Mouse (Mus musculus): ENCODE measurements around the gene Ptch2. TPM values are rescaled to one million over a fixed set of nuclear protein-coding genes. Genes with fewer than 3 reads are reported as not detected.

Ptch2 gene
- polyA plus RNA-seq, 1 experiment from 2014 or later: 6.0 TPM

DNA sequence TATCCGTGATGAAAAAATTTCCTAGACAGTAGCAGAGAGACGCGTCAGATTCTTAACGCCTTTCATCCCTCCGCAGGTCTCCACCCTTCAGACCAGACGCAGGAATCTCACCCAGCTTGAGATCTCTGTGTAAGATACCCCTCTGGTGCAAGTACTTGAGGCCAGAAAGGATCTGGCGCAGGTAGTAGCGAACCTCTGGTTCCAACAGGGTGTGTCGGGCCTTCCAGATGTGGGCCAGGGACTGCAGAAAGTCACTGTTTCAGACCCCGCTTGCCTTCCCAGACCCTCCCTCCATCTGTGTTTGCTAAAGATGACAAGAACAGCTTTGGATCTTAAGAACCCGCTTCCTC, 36.9 kb downstream of the Ptch2 start:
- H3K4me3 ChIP-seq: peak overlapping the region; percentile 89
- peaks cover 8% of the 10 kb centered on the region; the same call in 1 of the 2 replicates for H3K27me3 ChIP-seq (replicated peaks)
- no peak for ATAC-seq (ENCODE audit: low FRiP score, low read depth)
- 7% methylated on average over 11 of the region's 11 CpGs for WGBS
- peak overlapping the region; percentile 80 for H3K4me2 ChIP-seq (replicated peaks)
- H3K36me3 ChIP-seq: peaks cover 25% of the 10 kb centered on the region; the same call in 1 of the 2 replicates
- H3K9ac ChIP-seq: peak overlapping the region; percentile 89
- H3K9me3 ChIP-seq: no peaks in the 10 kb centered on the region
- H3K4me1 ChIP-seq: peaks cover 28% of the 10 kb centered on the region
- no peak overlapping the region for H3K27ac ChIP-seq

DNA sequence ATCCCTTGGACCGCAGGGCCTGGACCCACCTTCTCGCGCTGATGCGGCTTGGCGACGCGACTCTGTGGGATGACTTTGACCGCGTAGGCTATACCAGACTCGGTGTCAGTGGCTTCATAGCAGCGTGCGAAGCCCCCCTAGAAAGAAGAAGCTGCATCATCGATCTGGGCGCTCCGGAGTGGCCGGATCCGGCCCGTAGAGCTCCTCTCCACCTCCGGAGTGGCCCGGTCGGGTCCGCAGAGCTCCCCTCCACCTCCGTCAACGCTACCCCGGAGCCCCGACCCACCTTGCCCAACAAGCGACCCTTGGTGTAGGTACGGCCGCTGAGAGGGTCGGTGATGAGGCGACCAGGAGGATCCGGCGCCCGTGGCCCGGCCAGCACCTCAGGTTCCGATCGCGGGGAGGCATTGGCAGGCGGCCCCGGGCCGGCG, 37.5 kb downstream of the Ptch2 start:
- peak overlapping the region; percentile 89 for H3K9ac ChIP-seq
- peak overlapping the region; percentile 89 for H3K4me3 ChIP-seq
- peaks cover 8% of the 10 kb centered on the region; the same call in 1 of the 2 replicates for H3K27me3 ChIP-seq (replicated peaks)
- H3K4me1 ChIP-seq: peaks cover 28% of the 10 kb centered on the region
- peaks cover 20% of the 10 kb centered on the region; the same call in 1 of the 2 replicates for H3K36me3 ChIP-seq
- H3K4me2 ChIP-seq (replicated peaks): peak overlapping the region; percentile 80
- ATAC-seq (ENCODE audit: low FRiP score, low read depth): peak; percentile 46
- H3K27ac ChIP-seq: peak overlapping the region; percentile 57
- WGBS: under 1% methylated on average over 42 of the region's 42 CpGs
- H3K9me3 ChIP-seq: no peaks in the 10 kb centered on the region

GRCm38 (mm10) chr4:117133817-117134600, 38.1 kb downstream of the Ptch2 start, which contains the start of gene Plk3:
Gene Plk3 (minus strand): TSS chr4:117133963.
- peaks cover 28% of the 10 kb centered on the region for H3K4me1 ChIP-seq
- 2% methylated on average over 48 of the region's 48 CpGs for whole genome bisulfite sequencing
- ATAC-seq (ENCODE audit: low FRiP score, low read depth): peak; percentile 80
- H3K9ac ChIP-seq: peak within 1 kb of the TSS; percentile 89
- H3K4me3 ChIP-seq: peak within 1 kb of the TSS; percentile 89
- H3K27ac ChIP-seq: peak within 1 kb of the TSS; percentile 57
- no peaks in the 10 kb centered on the region for H3K9me3 ChIP-seq
- H3K4me2 ChIP-seq (replicated peaks): peak within 1 kb of the TSS; percentile 80
- peaks cover 13% of the 10 kb centered on the region; the same call in 1 of the 2 replicates for H3K36me3 ChIP-seq
- H3K27me3 ChIP-seq (replicated peaks): peaks cover 8% of the 10 kb centered on the region; the same call in 1 of the 2 replicates

- no peak overlapping the region for H3K27ac ChIP-seq
- peaks cover 28% of the 10 kb centered on the region for H3K4me1 ChIP-seq
- H3K9me3 ChIP-seq: no peaks in the 10 kb centered on the region
- peak overlapping the region; percentile 80 for H3K4me2 ChIP-seq (replicated peaks)
- peaks cover 11% of the 10 kb centered on the region; the same call in 1 of the 2 replicates for H3K36me3 ChIP-seq
- H3K27me3 ChIP-seq (replicated peaks): peaks cover 8% of the 10 kb centered on the region; the same call in 1 of the 2 replicates
- 41% methylated on average over 2 of the region's 2 CpGs for WGBS
- H3K4me3 ChIP-seq: no peak overlapping the region
- no peak overlapping the region for H3K9ac ChIP-seq
- ATAC-seq (ENCODE audit: low FRiP score, low read depth): no peak
Measured at GRCm38 (mm10) chr4:117134601-117134995, 38.7 kb downstream of the Ptch2 start.

DNA sequence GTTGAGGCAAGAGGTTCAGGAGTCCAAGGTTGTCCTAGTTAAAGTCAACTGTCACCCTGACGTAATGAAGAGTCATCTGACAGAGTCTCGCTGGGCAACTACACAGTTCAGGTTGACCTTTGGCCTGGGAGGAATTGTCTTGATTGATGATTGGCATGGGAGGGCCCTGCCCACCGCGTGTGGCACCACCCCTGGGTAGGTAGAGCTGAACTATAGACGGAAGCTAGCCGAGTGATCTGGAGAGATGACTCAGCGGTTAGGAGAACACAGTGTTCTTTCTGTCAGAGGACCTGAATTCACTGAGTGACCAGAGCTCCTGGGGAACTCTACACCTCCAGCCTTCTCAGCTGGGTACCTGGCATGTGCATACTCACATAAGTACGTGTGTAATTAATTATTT, 40.2 kb downstream of the Ptch2 start:
- Histone ChIP-seq H3K4me3 (no peak overlapping the region), H3K27me3 (replicated peaks) (0 out of 2 replicates have a peak, but pooled peaks cover 8% of the 10 kb centered on the region), H3K9ac (no peak overlapping the region), H3K4me1 (peaks cover 18% of the 10 kb centered on the region), H3K27ac (no peak overlapping the region), H3K9me3 (no peaks in the 10 kb centered on the region), H3K36me3 (no peaks in the 10 kb centered on the region), H3K4me2 (replicated peaks) (no peak overlapping the region)
- 24% methylated on average over 8 of the region's 8 CpGs for WGBS
- ATAC-seq (ENCODE audit: low FRiP score, low read depth): no peak

DNA sequence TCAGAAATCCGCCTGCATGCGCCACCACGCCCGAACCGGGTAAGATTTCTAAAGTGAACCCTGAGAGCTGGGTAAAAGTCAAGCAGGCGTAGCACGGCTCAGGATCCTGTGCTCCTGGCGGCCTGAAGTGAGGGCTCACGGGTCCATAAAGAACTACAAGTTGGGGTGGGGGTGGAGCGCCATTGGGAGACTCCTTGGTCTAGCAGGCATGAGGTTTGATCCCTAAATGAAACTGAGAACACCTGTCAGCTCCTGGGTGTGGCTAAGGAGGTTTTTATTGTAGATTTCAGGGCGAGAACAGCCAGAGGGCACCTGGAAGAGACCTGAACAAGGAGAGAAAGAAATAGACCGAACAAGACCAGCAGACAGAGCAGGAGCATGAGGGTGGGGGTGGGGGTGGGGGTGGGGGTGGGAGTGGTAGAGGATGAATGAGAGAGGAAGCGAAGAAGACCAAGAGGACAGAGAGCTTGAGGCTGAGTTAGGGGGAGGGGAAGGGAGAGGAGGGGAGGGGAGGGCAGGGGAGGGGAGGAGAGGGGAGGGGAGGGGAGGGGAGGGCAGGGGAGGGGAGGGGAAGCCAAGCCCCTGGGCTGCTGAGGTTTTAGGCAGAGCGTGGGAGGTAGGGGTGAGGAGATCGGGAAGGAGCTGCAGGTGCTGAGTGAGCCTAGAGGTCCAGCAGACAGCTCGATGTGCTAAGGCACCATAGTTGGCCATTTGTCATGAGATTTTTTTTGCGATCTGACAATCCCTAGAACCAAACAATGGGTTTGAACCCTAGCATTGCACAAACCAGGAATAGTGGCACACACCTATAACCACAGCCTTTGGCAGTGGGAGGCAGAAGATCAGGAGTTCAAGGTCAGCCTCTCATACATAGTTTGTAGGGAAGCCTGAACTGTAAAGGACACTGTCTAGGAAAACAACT, 42.7 kb downstream of the Ptch2 start:
- no peak overlapping the region for H3K27ac ChIP-seq
- WGBS: 72% methylated on average over 17 of the region's 17 CpGs

DNA sequence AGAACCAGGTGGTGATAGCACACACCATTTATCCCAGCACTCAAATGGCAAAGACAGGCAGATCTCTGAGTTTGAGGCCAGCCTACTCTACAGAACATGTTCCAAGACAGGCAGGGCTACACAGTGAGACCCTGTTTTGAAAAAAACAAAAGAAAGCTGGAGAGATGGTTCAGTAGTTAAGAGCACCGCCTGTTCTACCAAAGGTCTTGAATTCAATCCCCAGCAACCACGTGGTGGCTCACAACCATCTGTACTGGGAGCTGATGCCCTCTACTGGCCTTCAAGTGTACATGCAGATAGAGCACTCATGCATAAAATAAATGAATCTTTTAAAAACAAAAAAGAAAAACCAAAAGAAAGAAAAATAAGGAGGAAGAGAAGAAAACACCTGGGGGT, 43.3 kb downstream of the Ptch2 start:
- Histone ChIP-seq H3K27ac (no peak overlapping the region), H3K4me1 (0 out of 2 replicates have a peak, but pooled peaks cover 1% of the 10 kb centered on the region), H3K9me3 (no peaks in the 10 kb centered on the region), H3K36me3 (no peaks in the 10 kb centered on the region), H3K4me2 (replicated peaks) (no peak overlapping the region), H3K4me3 (no peak overlapping the region), H3K9ac (no peak overlapping the region), H3K27me3 (replicated peaks) (no peaks in the 10 kb centered on the region)
- no peak for ATAC-seq (ENCODE audit: low FRiP score, low read depth)
- 5% methylated on average over 2 of the region's 2 CpGs for WGBS

More for the DNA sequence above, 42.7 kb downstream of the Ptch2 start:
- Histone ChIP-seq H3K4me2 (replicated peaks) (no peak overlapping the region), H3K9ac (no peak overlapping the region), H3K4me1 (0 out of 2 replicates have a peak, but pooled peaks cover 2% of the 10 kb centered on the region), H3K27me3 (replicated peaks) (no peaks in the 10 kb centered on the region), H3K4me3 (no peak overlapping the region), H3K9me3 (no peaks in the 10 kb centered on the region), H3K36me3 (no peaks in the 10 kb centered on the region)
- no peak for ATAC-seq (ENCODE audit: low FRiP score, low read depth)

DNA sequence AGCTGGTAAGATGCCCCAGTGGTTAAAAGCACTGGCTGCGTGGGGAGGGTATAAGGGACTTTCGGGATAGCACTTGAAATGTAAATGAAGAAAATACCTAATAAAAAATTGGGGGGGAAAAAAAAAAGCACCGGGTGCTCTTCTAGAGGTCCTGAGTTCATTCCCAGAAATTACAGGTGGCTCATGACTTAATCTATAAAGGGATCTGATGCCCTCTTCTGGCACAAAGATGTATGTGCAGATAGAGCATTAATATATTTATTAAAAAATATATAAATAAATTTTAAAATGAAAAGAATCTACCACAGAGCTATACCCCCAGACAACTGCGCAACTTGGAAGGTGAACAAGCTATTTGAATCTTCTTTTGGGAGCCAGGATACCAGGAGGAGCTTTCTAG, 44.7 kb downstream of the Ptch2 start:
- H3K9ac ChIP-seq: no peak overlapping the region
- no peak overlapping the region for H3K4me2 ChIP-seq (replicated peaks)
- H3K4me1 ChIP-seq: no peaks in the 10 kb centered on the region
- no peaks in the 10 kb centered on the region for H3K9me3 ChIP-seq
- H3K27me3 ChIP-seq (replicated peaks): no peaks in the 10 kb centered on the region
- WGBS: 43% methylated on average over 4 of the region's 4 CpGs
- H3K4me3 ChIP-seq: no peak overlapping the region
- ATAC-seq (ENCODE audit: low FRiP score, low read depth): no peak
- H3K27ac ChIP-seq: no peak overlapping the region
- no peaks in the 10 kb centered on the region for H3K36me3 ChIP-seq

- Histone ChIP-seq H3K27ac (no peak overlapping the region), H3K4me2 (replicated peaks) (no peak overlapping the region), H3K36me3 (no peaks in the 10 kb centered on the region), H3K27me3 (replicated peaks) (no peaks in the 10 kb centered on the region), H3K9ac (no peak overlapping the region), H3K4me3 (no peak overlapping the region), H3K9me3 (no peaks in the 10 kb centered on the region), H3K4me1 (no peaks in the 10 kb centered on the region)
- 62% methylated on average over 7 of the region's 7 CpGs for WGBS
- no peak for ATAC-seq (ENCODE audit: low FRiP score, low read depth)
Measured at GRCm38 (mm10) chr4:117143023-117143422, 47.1 kb downstream of the Ptch2 start.

- H3K4me1 ChIP-seq: no peaks in the 10 kb centered on the region
- no peaks in the 10 kb centered on the region for H3K9me3 ChIP-seq
- H3K4me2 ChIP-seq (replicated peaks): no peak overlapping the region
- no peak for ATAC-seq (ENCODE audit: low FRiP score, low read depth)
- no peak overlapping the region for H3K4me3 ChIP-seq
- peaks cover 16% of the 10 kb centered on the region for H3K36me3 ChIP-seq
- no peak overlapping the region for H3K27ac ChIP-seq
- 94% methylated on average over 13 of the region's 13 CpGs for WGBS
- H3K27me3 ChIP-seq (replicated peaks): no peaks in the 10 kb centered on the region
- H3K9ac ChIP-seq: no peak overlapping the region
Measured at GRCm38 (mm10) chr4:117145248-117145647, 49.4 kb downstream of the Ptch2 start.

DNA sequence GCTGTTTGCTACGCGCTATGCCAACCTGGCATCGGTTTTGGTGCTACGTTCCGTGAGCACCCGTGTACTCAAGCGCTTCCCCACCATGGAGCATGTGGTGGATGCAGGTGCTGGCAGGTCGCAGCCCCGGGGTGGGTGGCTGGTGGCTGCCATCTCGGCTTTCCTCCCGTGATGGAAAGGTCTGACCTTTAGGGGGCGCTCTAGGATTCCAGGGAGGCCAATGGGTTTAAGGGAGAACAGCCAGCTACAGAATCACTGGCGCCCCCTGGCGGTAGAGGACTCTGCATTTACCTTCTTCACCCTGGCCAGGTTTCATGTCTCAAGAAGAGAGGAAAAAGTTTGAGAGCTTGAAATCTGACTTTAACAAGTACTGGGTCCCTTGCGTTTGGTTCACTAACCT, 50.3 kb downstream of the Ptch2 start:
- H3K27ac ChIP-seq: no peak overlapping the region
- no peak overlapping the region for H3K9ac ChIP-seq
- no peak overlapping the region for H3K4me3 ChIP-seq
- H3K4me2 ChIP-seq (replicated peaks): no peak overlapping the region
- H3K36me3 ChIP-seq: peaks cover 25% of the 10 kb centered on the region
- H3K27me3 ChIP-seq (replicated peaks): no peaks in the 10 kb centered on the region
- no peaks in the 10 kb centered on the region for H3K4me1 ChIP-seq
- no peaks in the 10 kb centered on the region for H3K9me3 ChIP-seq
- 33% methylated on average over 15 of the region's 15 CpGs for WGBS
- ATAC-seq (ENCODE audit: low FRiP score, low read depth): no peak

Measured in neural tube, embryonic 12.5 days (tissue).